Mouse (Mus musculus): ENCODE measurements around the gene Samd14.
"Not testable (repeated sequence)": the region's sequence is repeated elsewhere in the genome, so short reads cannot be mapped to it uniquely, and the experiment has no call there.

Samd14 gene

GRCm38 (mm10) chr11:95004937-95005198 is 4.8 kb upstream of the Samd14 start:
- no peak for DNase-seq (ENCODE audit: extremely low read depth, low read depth, low spot score)

- DNase-seq (ENCODE audit: extremely low read depth, low read depth, low spot score) = no peak
Measured at GRCm38 (mm10) chr11:95006038-95006437, 3.6 kb upstream of the Samd14 start.

GRCm38 (mm10) chr11:95006525-95007219 is 3.0 kb upstream of the Samd14 start:
- DNase-seq (ENCODE audit: extremely low read depth, low read depth, low spot score) = no peak

- DNase-seq (ENCODE audit: extremely low read depth, low read depth, low spot score) = no peak
Measured at GRCm38 (mm10) chr11:95007418-95007817, 2.3 kb upstream of the Samd14 start.

GRCm38 (mm10) chr11:95008661-95009628 is 734 bp upstream of the Samd14 start:
- DNase-seq (ENCODE audit: extremely low read depth, low read depth, low spot score) = no peak

GRCm38 (mm10) chr11:95010141-95010739 is 561 bp downstream of the Samd14 start:
- DNase-seq (ENCODE audit: extremely low read depth, low read depth, low spot score) = no peak

- DNase-seq (ENCODE audit: extremely low read depth, low read depth, low spot score) = not testable (repeated sequence)
Measured at GRCm38 (mm10) chr11:95010841-95011403, 1.2 kb downstream of the Samd14 start.

GRCm38 (mm10) chr11:95011416-95011815 is 1.7 kb downstream of the Samd14 start:
- no peak for DNase-seq (ENCODE audit: extremely low read depth, low read depth, low spot score)

GRCm38 (mm10) chr11:95012075-95012474 is 2.4 kb downstream of the Samd14 start:
- no peak for DNase-seq (ENCODE audit: extremely low read depth, low read depth, low spot score)

GRCm38 (mm10) chr11:95012487-95012886 is 2.8 kb downstream of the Samd14 start:
- DNase-seq (ENCODE audit: extremely low read depth, low read depth, low spot score) = no peak

- no peak for DNase-seq (ENCODE audit: extremely low read depth, low read depth, low spot score)
Measured at GRCm38 (mm10) chr11:95015484-95015883, 5.8 kb downstream of the Samd14 start.

GRCm38 (mm10) chr11:95022237-95022992 is 12.7 kb downstream of the Samd14 start:
- DNase-seq (ENCODE audit: extremely low read depth, low read depth, low spot score) = no peak

GRCm38 (mm10) chr11:95023481-95023880 is 13.8 kb downstream of the Samd14 start:
- no peak for DNase-seq (ENCODE audit: extremely low read depth, low read depth, low spot score)

- no peak for DNase-seq (ENCODE audit: extremely low read depth, low read depth, low spot score)
Measured at GRCm38 (mm10) chr11:95024439-95025184, 14.9 kb downstream of the Samd14 start.

- no peak for DNase-seq (ENCODE audit: extremely low read depth, low read depth, low spot score)
Measured at GRCm38 (mm10) chr11:95025227-95026012, 15.7 kb downstream of the Samd14 start.

GRCm38 (mm10) chr11:95026090-95026542 is 16.4 kb downstream of the Samd14 start:
- no peak for DNase-seq (ENCODE audit: extremely low read depth, low read depth, low spot score)

GRCm38 (mm10) chr11:95026849-95027248 is 17.2 kb downstream of the Samd14 start:
- no peak for DNase-seq (ENCODE audit: extremely low read depth, low read depth, low spot score)

GRCm38 (mm10) chr11:95027850-95028470 is 18.3 kb downstream of the Samd14 start:
- no peak for DNase-seq (ENCODE audit: extremely low read depth, low read depth, low spot score)

GRCm38 (mm10) chr11:95032945-95033344 is 23.3 kb downstream of the Samd14 start:
- DNase-seq (ENCODE audit: extremely low read depth, low read depth, low spot score) = no peak

Data from fat pad, adult 2 months (tissue).